Mouse (Mus musculus) midbrain, postnatal 0 days (tissue): Measurements from ENCODE around the gene Ciart. TPM values are rescaled to one million over a fixed set of nuclear protein-coding genes. Genes with fewer than 3 reads are reported as not detected.

ENCODE experiments used
- ATAC-seq: fragments of 200-750 bp; cut with Nextera tagmentation; 2 replicates; pipeline ENCODE4 v1.8.0; 2017; ENCODE audit warnings: moderate number of reproducible peaks, mild to moderate bottlenecking, moderate TSS enrichment, moderate library complexity; ENCODE audit not compliant: low FRiP score
- DNase-seq: peaks from one replicate; pipeline ENCODE4 v3.0.0-alpha.2; 2015; ENCODE audit warnings: low spot score
- H3K27ac ChIP-seq: fragments of 300-500 bp; sonication (generic); 2 replicates; pipeline ENCODE4 v1.5.1; 2014; ENCODE audit warnings: low read depth, mild to moderate bottlenecking, low read length, mixed read lengths
- H3K27me3 ChIP-seq: fragments of 300-500 bp; sonication (generic); 2 replicates; pipeline ENCODE4 v1.6.1; 2014; ENCODE audit warnings: low read length, control low read depth, mixed read lengths; ENCODE audit not compliant: insufficient read depth
- H3K36me3 ChIP-seq: fragments of 300-500 bp; sonication (generic); 2 replicates; pipeline ENCODE4 v1.6.1; 2014; ENCODE audit warnings: low read length, control low read depth, mixed read lengths; ENCODE audit not compliant: insufficient read depth
- H3K4me1 ChIP-seq: fragments of 300-500 bp; sonication (generic); 2 replicates; pipeline ENCODE4 v1.6.1; 2014; ENCODE audit warnings: mild to moderate bottlenecking, control low read depth, antibody characterized with exemption, low read length, mixed read lengths; ENCODE audit not compliant: insufficient read depth
- H3K4me2 ChIP-seq: fragments of 300-500 bp; sonication (generic); 2 replicates; pipeline ENCODE4 v1.6.1; 2014; ENCODE audit warnings: low read depth, mild to moderate bottlenecking, low read length, mixed read lengths; ENCODE audit not compliant: poor library complexity, severe bottlenecking
- H3K4me3 ChIP-seq: fragments of 300-500 bp; sonication (generic); 2 replicates; pipeline ENCODE4 v1.5.1; 2014; ENCODE audit warnings: low read depth, mild to moderate bottlenecking, low read length, moderate library complexity
- H3K9ac ChIP-seq: fragments of 300-500 bp; sonication (generic); replicated peaks from 2 replicates; pipeline ENCODE4 v1.6.1; 2014; ENCODE audit warnings: mild to moderate bottlenecking, low read length, moderate library complexity, mixed read lengths; ENCODE audit not compliant: poor library complexity, severe bottlenecking
- H3K9me3 ChIP-seq: fragments of 300-500 bp; sonication (generic); 2 replicates; pipeline ENCODE4 v1.6.1; 2016; ENCODE audit warnings: low read length, control low read depth
- CTCF ChIP-seq: IDR thresholded peaks from 2 replicates; pipeline ENCODE4 v1.5.1; 2016; ENCODE audit warnings: antibody characterized with exemption, mild to moderate bottlenecking
- WGBS: fragments of 180-500 bp; shearing (Covaris S2); extraction: QIAGEN DNeasy Blood & Tissue Kit; methylation state at CpG from one replicate; pipeline ENCODE4 v1.1.7; 2014; 5-methylcytosine and 5-hydroxymethylcytosine counted together
- polyA plus RNA-seq: library from polyadenylated mRNA; unstranded; fragments of >200 nt; fragmentation: Nextera tagmentation; extraction: Ambion mirVana; gene quantifications from 2 replicates; pipeline ENCODE4 v1.2.1, GENCODE M21; 2015
- total RNA-seq: library from RNA; depleted of rRNA; stranded (reverse); fragments of >200 nt; gene quantifications from 2 replicates; pipeline ENCODE4 v1.2.3, GENCODE M21; 2014

The Ciart gene
- total and polyA plus RNA-seq, 2 experiments from 2014 or later: 5.2 to 12.6 TPM

- H3K27me3 ChIP-seq: no peaks in the 10 kb centered on the region
- peaks cover 6% of the 10 kb centered on the region for H3K36me3 ChIP-seq
- 79% methylated on average over 7 of the region's 7 CpGs for WGBS
- no peaks in the 10 kb centered on the region for H3K9me3 ChIP-seq
- peak overlapping the region; percentile 64 for H3K4me2 ChIP-seq
- peak overlapping the region; percentile 65 for H3K9ac ChIP-seq
- H3K27ac ChIP-seq: no peak overlapping the region
- no peak for DNase-seq
- peaks cover 4% of the 10 kb centered on the region for H3K4me1 ChIP-seq
- no peak for ATAC-seq
- TF ChIP-seq CTCF: no peak
- H3K4me3 ChIP-seq: peak overlapping the region; percentile 54
Observed at GRCm38 (mm10) chr3:95872048-95872447, 10.0 kb downstream of the Ciart start.

GRCm38 (mm10) chr3:95871392-95871867 is 10.6 kb downstream of the Ciart start, which contains the start of gene Mrps21:
Mrps21 (minus strand) TSS chr3:95871519.
- peak within 1 kb of the TSS; percentile 64 for H3K4me2 ChIP-seq
- H3K9ac ChIP-seq: peak within 1 kb of the TSS; percentile 65

GRCm38 (mm10) chr3:95870976-95871375 is 11.1 kb downstream of the Ciart start:
- peaks cover 6% of the 10 kb centered on the region for H3K36me3 ChIP-seq
- H3K4me1 ChIP-seq: peaks cover 4% of the 10 kb centered on the region
- no peak for TF ChIP-seq CTCF
- no peaks in the 10 kb centered on the region for H3K9me3 ChIP-seq
- WGBS: 6% methylated on average over 15 of the region's 15 CpGs
- peak; percentile 20; the same call in 1 of the 2 replicates for ATAC-seq
- H3K27ac ChIP-seq: peak overlapping the region; percentile 77; the same call in 1 of the 2 replicates
- peak overlapping the region; percentile 65 for H3K9ac ChIP-seq
- no peak for DNase-seq
- no peaks in the 10 kb centered on the region for H3K27me3 ChIP-seq
- peak overlapping the region; percentile 54 for H3K4me3 ChIP-seq
- H3K4me2 ChIP-seq: peak overlapping the region; percentile 64

More at GRCm38 (mm10) chr3:95871392-95871867, 10.6 kb downstream of the Ciart start, which contains the start of gene Mrps21:
- DNase-seq (peak; percentile 92), ATAC-seq (peak; percentile 92)
- Histone ChIP-seq H3K9me3 (no peaks in the 10 kb centered on the region), H3K36me3 (peaks cover 6% of the 10 kb centered on the region), H3K27ac (peak within 1 kb of the TSS; percentile 77; the same call in 1 of the 2 replicates), H3K27me3 (no peaks in the 10 kb centered on the region), H3K4me1 (peaks cover 4% of the 10 kb centered on the region), H3K4me3 (peak within 1 kb of the TSS; percentile 54)
- TF ChIP-seq CTCF: no peak
- 0% methylated on average over 33 of the region's 33 CpGs for WGBS

GRCm38 (mm10) chr3:95867408-95867807 is 14.6 kb downstream of the Ciart start:
- Histone ChIP-seq H3K9ac (no peak overlapping the region), H3K27me3 (no peaks in the 10 kb centered on the region), H3K9me3 (no peaks in the 10 kb centered on the region), H3K27ac (no peak overlapping the region), H3K4me1 (peaks cover 4% of the 10 kb centered on the region), H3K4me3 (no peak overlapping the region), H3K36me3 (peaks cover 8% of the 10 kb centered on the region), H3K4me2 (no peak overlapping the region)
- TF ChIP-seq CTCF: no peak
- ATAC-seq (no peak), DNase-seq (no peak)
- WGBS: 90% methylated on average over 2 of the region's 2 CpGs

- WGBS: 94% methylated on average over 5 of the region's 5 CpGs
- Histone ChIP-seq H3K4me3 (no peak overlapping the region), H3K4me1 (no peaks in the 10 kb centered on the region), H3K36me3 (peaks cover 8% of the 10 kb centered on the region), H3K9me3 (no peaks in the 10 kb centered on the region), H3K27ac (no peak overlapping the region), H3K9ac (no peak overlapping the region), H3K27me3 (no peaks in the 10 kb centered on the region), H3K4me2 (no peak overlapping the region)
- no peak for TF ChIP-seq CTCF
- ATAC-seq (no peak), DNase-seq (no peak)
Observed at GRCm38 (mm10) chr3:95866071-95866470, 16.0 kb downstream of the Ciart start.

GRCm38 (mm10) chr3:95865571-95865970 is 16.5 kb downstream of the Ciart start:
- ATAC-seq: no peak
- H3K27ac ChIP-seq: no peak overlapping the region
- H3K36me3 ChIP-seq: peaks cover 8% of the 10 kb centered on the region
- no peaks in the 10 kb centered on the region for H3K27me3 ChIP-seq
- no peak overlapping the region for H3K4me3 ChIP-seq
- H3K4me1 ChIP-seq: no peaks in the 10 kb centered on the region
- H3K9ac ChIP-seq: no peak overlapping the region
- no peaks in the 10 kb centered on the region for H3K9me3 ChIP-seq
- WGBS: 95% methylated on average over 20 of the region's 20 CpGs
- H3K4me2 ChIP-seq: no peak overlapping the region
- TF ChIP-seq CTCF: no peak
- no peak for DNase-seq
